Mouse (Mus musculus): Measurements from ENCODE around the gene Rab44.
A peak's percentile ranks its signal among the peaks of the same experiment; 100 is the strongest.
"Not testable (repeated sequence)": the region's sequence is repeated elsewhere in the genome, so short reads cannot be mapped to it uniquely, and the experiment has no call there.

The Rab44 gene

DNA sequence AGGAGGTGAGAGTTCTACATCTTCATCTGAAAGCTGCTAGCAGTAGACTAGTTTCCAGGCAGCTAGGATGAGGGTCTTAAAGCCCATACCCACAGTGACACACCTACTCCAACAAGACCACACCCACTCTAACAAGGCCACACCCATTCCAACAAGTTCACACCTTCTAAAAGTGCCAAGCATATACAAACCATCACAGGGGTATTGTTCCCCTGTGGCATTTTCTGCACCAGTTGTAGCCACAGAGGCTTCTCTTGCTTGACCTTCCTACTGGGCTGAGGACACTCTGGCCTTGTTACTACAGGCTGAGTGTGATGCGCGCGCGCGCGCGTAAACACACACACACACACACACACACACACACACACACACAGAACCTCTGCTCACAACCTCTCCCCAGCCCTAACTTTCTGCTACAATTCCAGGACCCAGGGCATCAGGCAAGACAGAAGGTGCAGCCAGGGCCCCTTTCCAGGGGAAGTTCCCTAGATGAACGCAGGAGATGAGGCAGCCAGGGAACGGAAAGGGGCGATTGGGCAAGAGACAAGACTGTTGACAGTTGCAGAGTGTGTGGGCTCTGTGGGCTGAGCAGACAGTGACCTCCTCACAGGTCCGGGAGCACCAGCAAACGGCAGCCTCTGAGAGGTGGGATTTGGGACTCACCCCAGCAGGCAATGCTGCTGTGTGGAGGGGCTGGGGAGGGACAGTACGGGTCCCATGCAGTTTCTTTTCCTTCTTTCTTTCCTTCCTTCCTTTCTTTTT, at the start of gene Rab44:
Gene Rab44, plus strand, starts transcription at position 555 of the 762 bp plus-strand sequence.
- DNase-seq (ENCODE audit: extremely low read depth, low read depth, low spot score), result no peak

DNA sequence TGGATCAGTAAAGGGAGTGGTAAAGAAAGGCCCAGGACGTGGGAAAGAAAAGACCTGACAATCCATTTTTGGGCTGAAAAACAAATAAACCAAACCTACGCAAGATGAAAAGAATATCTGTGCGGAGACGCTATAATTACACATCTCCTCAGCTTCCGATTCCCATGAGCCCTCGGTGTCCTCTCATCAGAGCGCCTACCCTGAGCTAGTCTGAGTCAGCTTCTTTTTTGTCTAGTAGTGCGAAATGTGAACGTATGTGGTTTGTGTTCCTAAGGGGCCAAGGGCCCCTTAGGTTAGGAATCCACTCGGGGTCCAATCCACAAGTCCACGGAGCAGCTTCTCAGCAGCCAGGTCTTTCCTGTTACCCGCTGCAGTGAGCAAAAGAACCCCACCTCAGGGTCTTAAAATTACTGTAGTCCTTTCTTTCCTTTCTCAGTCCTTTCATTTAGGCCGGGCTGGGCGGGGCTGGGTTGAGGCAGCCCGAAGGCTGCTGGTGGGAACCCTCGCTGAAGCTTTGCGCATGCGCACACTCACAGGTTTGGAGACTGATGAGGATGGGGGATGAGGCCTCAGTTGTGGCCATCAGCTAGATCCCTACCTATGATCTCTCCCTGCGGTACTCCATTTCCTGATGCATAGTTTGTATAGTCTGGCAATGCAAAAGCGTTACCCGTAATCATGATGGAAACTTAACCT, 48.6 kb upstream of the Rab44 start:
- no peak for DNase-seq (ENCODE audit: extremely low read depth, low read depth, low spot score)

DNA sequence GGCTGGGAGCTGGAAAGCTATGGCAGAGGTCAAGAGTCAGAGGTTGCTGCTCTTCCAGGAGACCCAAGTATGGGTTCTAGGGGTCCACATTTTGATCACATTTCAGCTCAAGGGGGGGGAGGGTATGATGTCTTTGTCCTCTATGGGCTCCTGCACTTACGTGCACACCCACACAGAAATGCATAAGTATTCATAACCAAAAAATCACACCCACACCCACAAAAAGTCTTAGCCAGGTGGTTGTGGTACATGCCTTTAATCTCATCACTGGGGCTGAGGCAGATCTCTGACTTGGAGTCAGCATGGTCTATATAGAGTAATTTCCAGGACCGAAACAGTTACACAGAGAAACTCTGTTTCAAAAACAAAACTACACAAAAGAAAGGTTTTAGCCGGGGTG, 48.0 kb upstream of the Rab44 start:
- no peak for DNase-seq (ENCODE audit: extremely low read depth, low read depth, low spot score)

DNA sequence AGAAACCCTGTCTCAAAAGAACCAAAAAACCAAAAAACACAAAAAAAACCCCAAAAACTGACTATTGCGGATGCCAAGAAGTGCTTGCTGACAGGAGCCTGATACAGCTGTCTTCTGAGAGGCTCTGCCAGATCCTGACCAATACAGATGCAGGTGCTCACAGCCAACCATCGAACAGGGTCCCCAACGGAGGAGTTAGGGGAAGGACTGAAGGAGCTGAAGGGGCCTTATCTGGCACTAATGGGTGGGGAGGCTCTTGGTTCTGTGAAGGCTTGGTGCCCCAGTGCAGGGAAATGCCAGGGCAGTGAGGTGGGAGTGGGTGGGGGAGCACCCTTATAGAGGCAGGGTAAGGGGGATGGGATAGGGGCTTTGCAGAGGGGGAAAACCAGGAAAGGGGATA, 46.5 kb upstream of the Rab44 start:
- not testable (repeated sequence) for DNase-seq (ENCODE audit: extremely low read depth, low read depth, low spot score)

DNA sequence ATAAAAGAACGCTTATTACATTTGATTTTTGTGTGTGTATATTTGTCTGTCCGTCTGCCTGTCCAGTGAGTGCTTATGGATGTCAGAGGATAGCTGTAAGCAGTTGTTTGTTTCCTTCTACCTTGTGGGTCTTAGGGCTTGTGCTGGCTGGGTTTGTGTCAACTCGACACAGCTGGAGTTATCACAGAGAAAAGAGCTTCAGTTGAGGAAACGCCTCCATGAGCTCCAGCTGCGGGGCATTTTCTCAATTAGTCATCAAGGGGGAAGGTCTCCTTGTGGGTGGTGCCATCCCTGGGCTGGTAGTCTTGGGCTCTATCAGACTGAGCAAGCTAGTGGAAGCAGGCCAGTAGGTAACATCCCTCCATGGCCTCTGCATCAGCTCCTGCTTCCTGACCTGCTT, 46.1 kb upstream of the Rab44 start:
- DNase-seq (ENCODE audit: extremely low read depth, low read depth, low spot score), result no peak

DNA sequence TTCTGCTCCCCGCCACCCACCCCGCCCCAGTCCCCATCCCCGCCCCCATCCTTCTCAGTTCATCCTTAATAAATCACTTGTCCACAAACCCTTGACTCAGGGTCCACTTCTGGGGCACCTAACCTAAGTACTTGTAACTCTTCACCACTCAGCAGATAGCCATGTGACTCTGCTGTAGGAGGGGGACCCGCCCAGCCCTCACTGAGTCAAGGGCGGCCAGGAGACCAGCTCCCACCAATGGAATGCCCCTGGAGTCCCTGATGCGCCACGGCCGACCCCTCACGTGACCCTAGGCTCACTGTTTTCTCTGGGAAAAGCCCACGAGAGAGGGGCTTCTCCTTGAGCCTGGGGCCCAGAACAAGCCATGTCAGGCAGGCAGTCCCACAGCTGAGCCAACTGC, 44.9 kb upstream of the Rab44 start:
- DNase-seq (ENCODE audit: extremely low read depth, low read depth, low spot score), result no peak

DNA sequence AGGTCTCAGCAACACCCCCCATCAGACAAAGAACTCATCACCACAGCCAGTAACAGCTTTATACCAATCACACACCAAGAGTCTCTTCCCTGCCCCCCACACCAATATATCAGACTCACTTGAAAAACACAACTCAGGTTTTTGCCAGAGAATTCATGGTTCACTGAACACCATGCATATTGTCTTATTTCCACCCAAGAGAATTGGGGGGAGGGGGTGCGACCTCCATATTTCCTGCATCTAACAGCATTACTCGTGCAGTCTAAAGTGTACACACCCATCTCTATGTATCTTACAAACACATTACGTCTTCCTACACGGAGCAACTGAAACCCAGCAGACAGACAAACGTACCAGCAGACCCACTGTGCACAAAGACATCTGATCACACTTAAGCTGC, 42.1 kb upstream of the Rab44 start:
- no peak for DNase-seq (ENCODE audit: extremely low read depth, low read depth, low spot score)

DNA sequence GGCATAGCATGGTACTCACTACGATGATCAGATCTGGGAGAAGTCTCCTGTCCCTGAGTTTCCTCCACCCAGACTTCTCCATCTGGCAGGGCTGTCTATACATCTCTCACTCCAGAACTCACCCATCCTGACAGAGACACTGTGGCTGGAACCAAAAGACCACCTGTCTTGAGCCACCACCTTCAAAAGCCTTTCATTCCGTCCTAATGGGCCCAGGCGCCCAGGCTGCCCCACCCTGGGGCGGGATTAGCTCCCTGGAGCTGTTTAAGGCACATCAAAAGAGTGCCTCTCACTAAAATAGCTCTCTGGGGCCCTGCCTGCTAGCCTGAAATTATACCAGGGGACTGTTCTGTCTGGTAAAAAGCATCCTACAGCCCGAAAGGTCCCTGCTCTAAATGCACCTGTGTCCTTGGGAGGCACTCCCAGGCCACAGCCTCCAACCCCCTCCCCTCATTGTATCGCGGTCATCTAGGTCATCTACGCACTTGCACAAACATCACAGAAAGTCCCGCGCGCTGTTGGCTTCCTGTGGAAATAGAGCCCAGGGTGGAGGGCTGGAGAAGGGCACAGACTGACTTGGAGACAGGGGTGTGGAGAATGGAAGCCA, 41.1 kb upstream of the Rab44 start:
- no peak for DNase-seq (ENCODE audit: extremely low read depth, low read depth, low spot score)

DNA sequence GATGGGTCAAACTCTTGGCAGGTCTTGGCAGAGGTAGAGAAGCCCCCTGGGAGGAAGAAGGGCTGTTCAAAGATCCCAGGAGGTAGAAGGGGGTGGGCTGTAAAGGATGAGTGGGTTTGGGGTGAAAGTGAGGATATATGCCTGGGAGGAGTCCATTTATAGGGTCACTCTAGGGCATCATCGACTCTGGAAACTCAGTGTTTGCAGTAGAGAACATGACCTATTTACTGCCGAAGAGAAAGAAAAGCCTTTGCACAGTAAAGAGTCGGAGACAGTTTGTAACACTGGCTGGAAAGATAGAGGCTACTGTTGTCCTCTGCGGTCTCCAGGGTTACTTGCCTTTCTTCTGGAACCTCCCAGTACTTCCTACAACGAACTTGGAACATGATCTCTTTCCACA, 40.6 kb upstream of the Rab44 start:
- DNase-seq (ENCODE audit: extremely low read depth, low read depth, low spot score), result no peak

DNA sequence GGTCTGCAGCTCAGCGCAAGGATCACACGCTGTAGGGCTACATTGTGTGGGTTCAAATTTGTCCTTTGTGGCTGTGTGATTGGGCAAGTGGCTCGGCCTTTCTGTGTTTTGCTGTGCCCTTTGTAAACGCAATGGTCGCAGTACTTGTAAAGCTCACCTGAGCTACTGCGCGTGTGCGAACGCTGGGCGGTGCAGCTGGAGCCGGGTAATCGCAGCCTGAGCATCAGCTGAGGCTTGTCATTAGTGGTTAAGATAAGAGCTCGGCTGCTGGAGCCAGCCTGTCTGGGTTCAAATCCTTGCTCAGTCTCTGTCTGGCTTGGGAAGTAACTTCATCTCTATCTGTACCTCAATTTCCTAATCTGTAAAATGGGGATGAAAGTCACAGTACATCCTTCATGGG, 39.9 kb upstream of the Rab44 start:
- no peak for DNase-seq (ENCODE audit: extremely low read depth, low read depth, low spot score)

DNA sequence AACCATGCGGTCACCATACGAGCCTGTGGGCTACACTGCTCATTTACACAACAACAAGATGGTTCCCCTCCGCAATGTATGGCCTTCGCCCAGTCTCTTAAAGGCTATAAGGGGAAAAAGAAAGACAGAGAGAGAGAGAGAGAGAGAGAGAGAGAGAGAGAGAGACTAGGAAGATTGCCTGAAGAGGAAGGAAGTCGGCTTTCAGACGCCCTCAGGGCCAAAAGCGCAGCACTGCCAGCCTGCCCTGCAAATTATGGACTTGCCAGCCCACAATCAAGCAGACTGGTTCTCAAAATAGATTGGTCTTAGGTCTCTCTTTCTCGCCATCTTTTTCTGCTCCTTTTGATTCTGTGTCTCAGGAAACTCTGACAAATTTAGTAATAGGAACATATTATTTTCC, 37.7 kb upstream of the Rab44 start:
- DNase-seq (ENCODE audit: extremely low read depth, low read depth, low spot score), result no peak

DNA sequence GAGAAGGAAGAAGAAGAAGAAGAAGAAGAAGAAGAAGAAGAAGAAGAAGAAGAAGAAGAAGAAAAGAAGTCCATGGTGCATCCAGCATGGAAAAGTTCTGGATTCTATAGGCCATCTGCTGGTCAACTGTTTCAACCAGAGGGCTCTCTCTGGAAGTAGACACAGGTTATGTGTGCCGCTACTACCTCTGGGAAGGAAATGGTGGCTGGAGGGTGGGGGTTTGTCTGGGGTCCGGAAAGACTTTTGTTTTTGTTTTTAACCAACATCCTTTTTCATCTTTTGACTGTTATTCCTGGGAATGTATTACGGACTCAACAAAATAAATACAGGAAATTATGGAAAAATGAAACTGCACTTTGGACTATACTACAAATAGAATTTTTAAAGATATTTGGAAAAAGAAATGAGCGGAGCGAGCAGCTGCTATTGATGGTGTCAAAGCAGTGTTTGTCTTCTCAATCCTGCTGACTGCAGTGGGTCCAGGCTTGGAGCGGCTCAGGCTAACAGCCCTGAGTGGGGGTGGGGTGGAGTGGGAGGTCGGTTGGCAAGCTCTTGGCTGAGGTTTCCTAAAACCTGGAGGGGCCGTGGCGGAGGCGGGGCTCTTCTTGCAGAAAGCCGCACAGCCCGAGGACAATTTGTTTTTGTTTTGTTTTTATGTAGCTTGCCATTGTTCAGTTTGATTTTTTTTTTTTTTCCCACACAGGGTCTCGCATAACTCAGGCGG, 36.0 kb upstream of the Rab44 start:
- no peak for DNase-seq (ENCODE audit: extremely low read depth, low read depth, low spot score)

DNA sequence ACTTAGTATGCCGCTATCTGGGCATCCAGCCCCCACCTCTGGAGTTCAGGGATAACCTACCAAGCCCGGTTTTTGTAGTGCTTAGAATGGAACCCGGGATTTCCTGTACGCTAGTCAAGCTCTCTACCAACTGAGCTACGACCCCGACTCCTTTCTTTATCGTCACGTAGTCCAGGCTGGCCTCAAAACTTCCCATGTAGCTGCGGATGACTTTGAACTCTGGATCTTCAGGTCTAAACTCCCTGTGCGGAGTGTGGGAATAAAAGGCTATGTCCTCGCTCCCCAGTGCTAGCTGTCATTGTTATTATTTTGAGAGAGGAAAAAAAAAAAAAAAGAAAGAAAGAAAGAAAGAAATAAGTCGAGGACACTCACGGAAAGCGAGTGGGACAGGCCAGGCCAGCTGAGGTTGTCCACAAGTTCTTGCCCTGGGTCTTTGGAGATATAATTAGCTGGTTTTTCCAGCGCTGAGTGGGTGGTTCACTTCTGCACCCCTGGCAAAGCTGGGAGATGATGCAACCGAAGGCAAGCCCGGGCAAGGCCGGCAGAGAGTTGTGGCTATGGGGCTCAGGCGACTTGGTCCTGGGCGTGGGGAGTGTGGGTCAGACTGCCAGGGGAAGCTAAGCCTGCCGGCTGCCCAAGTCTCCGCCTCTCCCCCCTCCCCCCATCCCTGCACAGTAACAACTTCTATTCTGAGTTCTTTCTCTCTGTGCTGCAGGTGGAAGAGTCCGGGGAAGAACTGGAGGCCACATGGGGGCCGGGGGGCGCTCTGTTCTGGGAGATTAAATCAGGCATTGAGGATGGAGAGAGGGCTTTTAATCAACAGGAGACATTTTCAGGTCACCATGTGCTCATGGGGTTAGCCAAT, 35.2 kb upstream of the Rab44 start:
- DNase-seq (ENCODE audit: extremely low read depth, low read depth, low spot score), result peak; percentile 81

DNA sequence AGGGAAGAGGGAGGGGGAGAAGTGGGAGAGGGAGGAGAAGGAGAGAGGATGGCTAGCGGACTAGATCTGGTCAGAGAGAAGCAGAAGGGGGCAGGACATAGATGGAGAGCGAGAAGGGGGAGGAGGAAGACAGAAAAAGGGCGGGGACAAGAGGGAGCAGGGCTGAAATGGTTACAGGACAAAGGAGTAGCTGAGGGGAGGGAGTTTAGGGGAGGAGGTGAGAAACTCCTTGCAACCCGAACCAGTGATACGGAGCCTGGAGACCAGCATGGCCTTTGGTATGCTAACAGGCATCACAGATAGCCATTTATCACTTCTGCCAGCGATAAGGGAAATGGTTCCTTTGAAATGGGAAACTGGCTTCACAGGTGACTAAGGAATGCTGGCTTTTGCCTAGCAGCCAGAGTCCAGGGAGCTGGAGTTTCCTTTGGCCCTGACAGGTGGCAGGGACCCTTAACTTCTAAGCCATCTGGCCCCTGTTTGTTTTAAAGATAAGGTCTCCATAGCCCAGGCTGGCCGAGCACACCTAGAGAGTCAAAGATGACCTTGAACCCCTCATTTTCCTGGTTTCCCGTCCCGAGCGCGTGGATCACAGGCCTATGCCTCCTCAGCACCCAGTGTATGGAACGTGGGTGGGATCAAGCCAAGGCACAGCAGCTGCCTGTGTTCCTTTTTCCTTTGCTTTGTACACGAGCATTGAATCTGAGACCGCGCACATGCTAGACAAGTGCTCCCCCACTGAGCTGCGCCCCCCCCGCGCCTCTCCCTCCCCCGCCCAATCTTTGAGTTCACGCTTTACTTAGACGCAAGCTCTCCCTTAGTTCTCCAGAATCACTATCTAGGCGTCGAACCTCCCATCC, 33.0 kb upstream of the Rab44 start:
- DNase-seq (ENCODE audit: extremely low read depth, low read depth, low spot score), result no peak

DNA sequence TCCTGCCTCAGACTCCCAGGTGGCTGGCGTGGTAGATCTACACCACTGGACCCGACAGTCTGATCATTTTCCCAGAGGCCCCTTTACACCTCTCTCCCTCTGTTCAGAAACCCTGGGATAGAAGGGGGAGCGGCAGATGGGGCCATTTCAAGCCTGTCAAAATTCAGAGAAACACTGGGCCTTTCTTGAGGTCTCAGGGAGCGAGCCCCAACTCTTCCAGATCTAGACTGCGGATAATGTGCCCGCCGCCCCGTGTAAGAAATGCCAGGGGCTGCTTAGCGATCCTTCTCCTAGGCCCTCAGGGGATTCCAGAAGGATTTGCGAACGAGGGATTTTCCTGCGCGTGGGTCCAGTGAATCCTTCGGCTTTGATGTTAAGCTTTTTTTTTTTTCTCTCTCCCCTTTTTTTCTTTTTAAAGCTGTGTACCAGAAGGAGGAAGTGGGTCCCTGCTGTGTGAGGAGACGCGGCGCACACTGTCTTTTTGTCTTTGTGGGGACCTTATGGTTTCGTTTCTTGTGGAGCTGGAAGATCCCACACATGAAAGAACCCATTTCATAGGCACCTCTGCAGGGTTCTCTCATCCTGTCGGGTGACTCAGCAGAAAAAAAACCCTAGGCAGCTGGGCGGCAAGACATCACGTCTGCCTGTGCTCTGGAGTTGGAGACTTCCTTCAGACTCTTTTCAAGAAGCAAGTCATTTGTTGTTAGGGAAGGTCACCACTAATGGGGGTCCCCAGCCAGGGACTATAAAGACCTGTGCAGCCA, 32.1 kb upstream of the Rab44 start:
- no peak for DNase-seq (ENCODE audit: extremely low read depth, low read depth, low spot score)

DNA sequence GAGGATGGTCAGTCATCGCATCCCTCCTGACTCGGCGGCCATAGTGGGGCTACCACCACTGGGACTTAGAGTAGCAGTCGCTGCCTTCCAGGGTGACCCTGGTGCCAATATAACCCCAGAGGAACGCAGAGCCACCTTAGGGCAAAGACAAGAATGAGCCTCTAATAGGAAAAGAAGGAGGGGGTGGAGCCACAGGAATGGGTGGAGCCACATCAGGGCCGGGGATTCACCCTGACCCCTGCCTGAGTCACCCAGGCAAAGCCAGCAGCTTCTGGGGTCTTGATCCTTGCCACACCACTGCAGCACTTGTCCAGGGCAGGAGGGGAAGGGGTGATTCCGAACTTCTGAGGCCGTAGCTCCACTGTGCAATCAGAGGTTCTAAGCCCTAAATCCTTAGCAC, 30.4 kb upstream of the Rab44 start:
- no peak for DNase-seq (ENCODE audit: extremely low read depth, low read depth, low spot score)

DNA sequence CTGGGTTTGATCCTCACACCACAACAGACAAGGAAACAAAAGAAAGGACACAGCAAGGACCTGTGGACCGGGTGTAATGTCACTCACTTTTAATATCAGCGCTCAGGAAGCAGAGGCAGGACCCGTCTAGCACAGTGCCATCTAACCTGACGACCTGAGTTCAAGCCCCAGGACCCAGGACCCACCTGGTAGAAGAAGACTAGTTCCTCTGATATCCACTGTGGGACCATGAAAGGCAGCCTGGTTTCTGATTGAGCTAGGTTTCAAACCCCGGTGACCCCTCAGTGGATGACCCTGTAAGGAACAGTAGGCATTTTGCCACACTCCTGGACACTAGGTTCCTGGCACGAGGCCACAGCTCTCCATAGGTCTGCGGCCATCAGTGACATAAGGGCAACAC, 29.3 kb upstream of the Rab44 start:
- DNase-seq (ENCODE audit: extremely low read depth, low read depth, low spot score), result no peak

DNA sequence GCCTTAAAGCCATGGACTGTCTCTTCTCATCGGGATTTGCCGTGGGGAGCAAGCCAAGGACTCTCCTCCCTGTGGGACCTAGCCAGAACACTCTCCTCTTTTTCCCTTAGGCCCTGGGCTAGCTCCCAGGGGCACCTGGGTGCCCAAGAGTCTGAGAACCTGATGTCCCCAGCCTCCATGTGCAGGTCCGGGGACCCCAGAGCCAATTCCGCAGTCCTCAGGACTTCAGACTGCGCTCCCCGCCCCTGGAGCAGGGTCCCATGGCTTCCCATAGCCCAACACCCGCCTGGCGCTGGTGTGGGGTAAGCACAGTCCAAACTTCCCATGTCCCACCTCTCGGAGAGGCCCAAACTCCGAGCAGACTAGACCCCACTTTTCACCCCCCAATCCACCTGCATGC, 28.7 kb upstream of the Rab44 start:
- DNase-seq (ENCODE audit: extremely low read depth, low read depth, low spot score), result no peak

DNA sequence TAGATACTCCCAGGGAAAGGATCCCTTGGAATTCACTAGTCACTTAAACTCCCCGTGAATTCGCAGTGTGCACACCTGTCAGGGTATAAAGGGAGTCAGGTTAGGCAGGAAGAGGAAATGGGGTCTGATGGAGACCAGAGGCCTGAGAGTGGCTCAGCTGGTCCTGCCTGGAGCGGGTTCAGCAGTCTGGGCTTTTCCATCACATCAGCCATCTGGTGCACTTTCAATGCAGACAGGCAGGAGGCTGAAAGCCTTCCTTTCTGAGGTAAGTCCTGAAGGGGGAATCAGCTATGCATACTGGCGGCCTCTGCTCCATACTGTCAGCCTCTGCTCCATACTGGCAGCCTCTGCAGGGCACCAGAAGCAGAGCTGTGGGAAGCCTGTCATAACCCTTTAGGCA, 27.0 kb upstream of the Rab44 start:
- no peak for DNase-seq (ENCODE audit: extremely low read depth, low read depth, low spot score)

All from fat pad, adult 2 months (tissue).